Mouse (Mus musculus): ENCODE data around the gene Fig4.

The Fig4 gene

DNA sequence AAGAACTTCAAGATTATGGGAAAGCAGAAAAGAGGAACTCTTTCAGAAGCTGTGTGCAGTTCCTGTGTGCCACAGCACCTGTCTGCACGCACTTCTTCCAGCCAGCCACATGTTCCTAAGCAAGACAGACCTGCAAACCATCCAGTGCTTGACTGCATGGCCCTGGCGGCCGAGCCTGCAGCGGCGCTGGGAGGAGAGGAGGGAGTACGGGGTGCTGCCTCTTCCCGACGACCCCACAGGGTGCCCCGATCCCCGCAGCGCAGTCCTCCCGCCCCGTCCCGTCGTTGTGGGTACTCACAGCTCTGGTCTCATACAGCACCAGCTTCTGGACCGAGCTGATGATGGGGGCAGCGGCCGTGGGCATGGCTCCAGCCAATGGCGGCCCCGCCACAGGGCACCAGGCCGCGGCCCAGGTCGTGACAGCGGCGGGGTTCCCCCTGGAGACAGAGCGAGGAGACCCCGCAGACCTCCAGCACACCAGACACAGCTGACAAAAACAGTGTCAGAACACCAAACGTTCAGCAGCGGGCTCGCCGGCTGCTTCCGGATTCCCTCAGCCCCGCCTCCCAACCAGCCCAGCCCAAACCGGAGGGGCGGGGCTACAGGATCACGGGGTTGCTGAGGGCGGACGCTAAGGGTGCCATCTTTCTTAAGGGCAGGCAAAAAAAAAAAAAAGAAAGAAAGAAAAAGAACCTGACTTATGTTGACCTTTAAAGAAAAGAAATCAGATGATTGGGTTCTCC lies at the start of gene Fig4:
Gene Fig4, minus strand, starts transcription at position 572 of the 743 bp plus-strand sequence.
- DNase-seq: peak; percentile 92

DNA sequence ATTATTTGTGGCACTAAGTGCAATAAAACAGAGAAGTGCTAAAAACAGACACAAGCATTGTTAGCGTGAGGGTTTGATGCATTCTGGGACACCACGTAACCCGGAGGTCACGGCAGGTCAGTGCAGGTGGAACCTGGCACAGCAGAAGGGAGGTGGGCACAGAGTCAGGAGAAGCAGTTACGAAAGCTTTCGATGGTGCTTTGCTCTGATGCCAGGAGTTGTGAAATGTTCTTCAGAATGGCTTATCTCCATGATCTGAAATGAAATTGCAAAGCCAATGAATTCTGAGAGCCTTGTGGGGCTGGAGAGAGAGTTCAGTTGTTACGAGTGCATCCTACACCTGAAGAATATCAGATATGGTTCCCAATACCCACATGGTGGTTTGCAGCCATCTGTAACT lies 38.3 kb upstream of the Fig4 start:
- no peak for DNase-seq

DNA sequence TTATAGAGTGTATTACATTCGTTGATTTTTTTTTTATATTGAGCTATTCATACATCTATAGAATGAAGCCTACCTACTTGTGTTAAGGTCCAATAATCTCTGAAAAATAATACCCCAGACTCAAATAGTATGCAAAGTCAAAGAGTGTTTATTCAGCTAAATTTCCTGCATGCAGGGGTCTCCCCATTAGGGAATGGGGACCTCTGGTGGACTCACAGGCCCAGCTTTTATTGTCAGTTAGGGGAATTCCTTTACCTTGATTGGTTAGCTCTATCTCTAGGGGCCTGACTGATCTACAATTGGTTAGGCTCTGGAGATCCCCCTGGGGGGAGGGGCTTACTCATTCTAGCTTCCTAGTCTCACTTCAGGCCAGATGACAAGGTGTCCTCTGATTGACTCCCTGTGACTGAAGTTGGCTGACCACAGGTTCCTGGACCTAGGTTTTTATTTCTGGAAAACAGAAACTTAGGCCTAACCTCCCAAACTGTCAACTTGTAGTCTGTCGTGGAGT lies 29.5 kb upstream of the Fig4 start:
- no peak for DNase-seq

DNA sequence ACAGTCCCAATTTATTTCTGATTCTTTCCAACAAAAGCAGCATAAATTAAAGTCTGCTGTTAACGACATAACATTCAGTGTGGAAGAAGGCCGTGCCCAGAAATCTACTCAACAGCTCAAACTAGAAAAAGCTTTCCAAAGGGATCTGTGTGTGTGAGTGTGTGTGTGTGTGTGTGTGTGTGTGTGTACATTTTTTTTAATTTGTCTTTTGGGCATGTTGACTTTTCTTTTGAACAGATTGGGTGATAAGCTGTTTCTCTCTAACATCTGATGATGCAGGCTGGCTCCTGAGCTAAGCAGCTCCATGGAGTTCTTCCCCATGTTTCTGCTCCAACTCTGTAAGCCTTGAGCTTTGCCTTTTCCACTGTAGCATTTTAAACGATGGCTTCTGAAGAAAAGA lies 12.8 kb upstream of the Fig4 start:
- DNase-seq: no peak

DNA sequence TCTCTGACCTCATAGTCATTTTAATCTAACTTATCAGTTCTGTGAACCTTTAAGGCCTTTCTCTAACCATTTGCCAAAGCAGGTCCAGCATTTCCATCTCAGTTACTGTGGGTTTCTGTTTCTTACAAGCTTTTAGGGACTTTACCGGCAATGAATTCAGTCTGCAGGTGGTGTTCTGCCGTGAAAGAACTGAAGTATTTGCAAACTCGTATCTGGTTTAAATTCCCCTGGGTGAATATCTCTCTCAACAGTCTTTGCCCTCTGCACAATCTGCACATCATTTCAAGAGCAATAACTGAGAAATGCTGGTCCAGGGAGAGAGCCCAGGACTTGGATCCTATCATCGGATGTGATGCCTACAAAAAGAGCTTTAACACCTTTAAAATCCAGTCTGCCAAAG lies 5.1 kb upstream of the Fig4 start:
- DNase-seq: no peak

DNA sequence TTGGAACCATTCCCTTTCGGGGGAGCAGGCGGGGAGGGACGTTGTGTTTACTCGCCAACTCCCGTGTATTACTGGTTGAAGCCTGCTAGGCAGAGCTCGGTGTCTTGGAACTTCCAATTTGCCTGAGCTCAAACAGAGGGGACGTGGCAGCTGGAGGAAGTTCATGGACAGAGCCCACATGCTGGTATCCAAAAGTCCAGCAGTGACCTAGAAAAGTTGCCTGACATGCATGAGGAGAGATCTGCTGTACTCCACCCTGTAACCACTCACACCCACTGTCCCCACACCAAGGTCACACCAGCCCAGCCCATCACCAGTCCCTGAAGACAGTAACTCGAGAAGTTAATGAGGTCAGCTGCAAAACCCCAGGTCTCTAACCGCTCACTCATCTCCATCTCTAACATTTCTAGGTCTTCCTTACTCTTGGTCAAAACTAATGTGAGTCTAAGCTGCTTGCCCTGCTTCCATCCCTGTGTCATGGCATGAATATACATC lies 1.9 kb upstream of the Fig4 start:
- DNase-seq: no peak

DNA sequence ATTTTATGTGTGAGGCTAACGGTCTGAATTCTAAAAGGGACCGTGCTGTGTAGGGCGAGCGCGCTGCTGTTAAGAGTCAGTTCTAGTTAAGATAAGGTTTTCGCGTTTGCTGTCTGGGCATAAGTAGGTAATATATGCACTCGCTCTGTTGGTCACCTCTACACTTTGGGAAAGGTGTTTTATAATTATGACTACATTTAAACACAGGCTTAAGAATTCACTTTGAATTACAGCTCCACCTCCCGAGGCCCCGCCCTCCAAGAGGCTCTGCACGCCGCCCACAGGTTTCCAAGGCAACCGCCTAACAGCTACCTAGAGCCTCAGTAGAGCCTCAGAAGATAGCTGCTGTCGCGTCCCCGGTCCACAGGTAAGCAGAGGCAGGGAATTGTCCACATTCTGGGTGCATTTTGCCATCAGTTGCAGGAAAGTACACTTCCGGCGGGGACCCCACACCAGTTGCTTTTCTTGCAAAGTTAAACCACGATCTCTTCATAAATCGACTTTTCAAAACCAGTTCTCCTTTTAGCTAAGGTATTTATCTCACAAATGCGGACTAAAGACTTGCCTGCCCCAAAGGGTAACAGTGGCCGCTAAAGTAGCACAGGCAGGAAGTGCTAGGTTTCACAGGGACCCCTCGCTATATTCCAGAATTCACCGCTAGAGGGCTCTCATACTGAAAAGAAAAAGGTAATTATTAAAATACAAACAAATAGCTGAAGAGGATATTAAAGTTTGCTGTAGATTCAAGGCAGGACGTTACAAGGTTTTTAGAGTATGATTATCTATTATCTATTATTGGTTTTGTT lies 782 bp upstream of the Fig4 start, which contains the start of gene Ak9:
Gene Ak9, plus strand, starts transcription at position 342 of the 806 bp plus-strand sequence.
- DNase-seq: peak; percentile 88

DNA sequence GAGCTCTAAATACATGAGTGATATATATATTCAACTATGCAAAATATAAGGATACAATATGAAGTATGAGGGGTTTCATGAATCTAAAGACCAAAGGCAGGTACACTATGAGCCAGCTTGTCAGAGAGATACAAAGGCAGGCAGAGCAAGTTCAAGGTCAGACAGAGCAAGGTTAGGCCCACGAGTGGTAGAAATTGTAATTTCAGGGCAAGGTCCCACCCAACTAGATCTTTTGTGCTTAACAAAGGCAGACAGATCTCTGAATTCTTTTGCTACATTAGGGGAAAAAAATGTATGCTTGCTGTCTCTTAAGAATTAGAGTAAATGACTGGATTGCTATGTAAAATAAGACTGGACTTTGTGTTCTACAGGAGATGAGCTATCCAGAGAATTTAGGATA lies 2.9 kb downstream of the Fig4 start:
- no peak for DNase-seq

DNA sequence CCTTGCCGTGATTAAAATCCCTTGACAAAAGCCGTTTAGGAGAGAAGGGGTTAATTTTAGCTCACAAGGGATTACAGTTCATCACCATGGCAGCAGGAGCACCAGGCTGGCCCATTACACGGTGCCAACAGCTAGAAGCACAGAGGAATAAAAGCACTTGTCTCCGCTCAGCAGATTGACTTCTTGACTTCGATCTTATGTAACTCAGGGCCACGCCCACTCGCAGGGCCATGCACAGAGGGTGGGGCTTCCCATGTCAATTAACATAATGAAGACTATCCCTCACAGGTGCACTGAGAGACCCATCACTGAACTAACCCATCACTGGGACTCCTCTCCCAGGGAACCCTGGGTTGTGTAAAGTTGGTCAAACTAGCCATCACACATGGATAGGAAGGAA lies 7.9 kb downstream of the Fig4 start:
- no peak for DNase-seq

DNA sequence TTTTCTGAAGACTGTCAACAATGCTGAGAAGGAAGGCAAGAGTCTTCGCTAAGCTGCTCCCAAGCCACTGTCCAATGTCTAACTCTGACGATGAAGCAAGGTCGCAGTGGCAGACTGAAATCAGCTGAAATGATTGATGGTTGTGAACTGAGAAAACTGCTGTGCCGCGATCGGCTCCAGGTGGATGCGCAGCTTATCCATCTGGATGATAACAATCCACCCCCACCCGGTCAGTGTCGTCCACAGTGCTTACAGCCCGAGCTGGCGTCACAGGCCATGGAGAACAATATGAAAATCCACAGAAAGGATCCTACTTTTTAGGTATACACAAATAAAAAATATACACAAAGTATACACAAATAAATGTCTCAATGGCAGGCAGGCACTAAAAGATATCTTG lies 8.3 kb downstream of the Fig4 start:
- DNase-seq: no peak

DNA sequence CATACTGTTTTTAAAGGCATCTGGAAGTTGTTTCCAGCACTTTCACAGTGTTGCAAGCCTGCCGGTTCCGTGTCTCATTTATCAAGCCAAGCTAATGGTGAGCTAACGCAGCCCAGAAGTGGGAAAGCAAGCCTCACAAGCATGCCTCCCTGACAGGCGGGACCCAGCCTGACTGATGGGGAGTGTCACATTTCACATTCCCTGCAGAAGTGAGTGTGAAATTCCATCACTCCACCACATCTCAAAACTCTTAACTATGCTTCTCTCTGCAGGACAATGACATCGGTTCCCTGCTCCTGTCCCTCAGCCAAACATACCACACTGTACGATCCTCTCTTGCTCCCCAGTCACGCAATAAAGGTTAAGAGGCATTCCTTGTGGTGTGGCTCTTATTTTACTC lies 10.0 kb downstream of the Fig4 start:
- no peak for DNase-seq

DNA sequence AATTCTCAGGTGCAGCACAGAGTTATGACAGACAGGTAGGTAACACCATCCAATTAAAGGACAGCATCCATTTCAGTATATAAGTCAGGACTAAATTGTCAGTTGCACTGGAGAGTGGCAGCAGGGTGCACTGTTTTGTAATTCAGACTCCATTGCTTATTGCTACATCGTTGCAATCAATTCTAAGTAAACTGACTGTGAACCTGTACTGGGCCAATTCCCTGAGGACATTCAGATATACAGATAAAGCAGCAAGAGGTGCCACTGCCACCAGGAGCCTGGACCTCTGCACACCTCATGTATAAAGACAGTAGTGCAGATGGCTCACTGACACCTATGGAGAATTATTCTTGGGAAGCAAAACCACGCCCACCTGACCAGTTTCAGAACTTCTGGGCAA lies 12.0 kb downstream of the Fig4 start:
- no peak for DNase-seq

DNA sequence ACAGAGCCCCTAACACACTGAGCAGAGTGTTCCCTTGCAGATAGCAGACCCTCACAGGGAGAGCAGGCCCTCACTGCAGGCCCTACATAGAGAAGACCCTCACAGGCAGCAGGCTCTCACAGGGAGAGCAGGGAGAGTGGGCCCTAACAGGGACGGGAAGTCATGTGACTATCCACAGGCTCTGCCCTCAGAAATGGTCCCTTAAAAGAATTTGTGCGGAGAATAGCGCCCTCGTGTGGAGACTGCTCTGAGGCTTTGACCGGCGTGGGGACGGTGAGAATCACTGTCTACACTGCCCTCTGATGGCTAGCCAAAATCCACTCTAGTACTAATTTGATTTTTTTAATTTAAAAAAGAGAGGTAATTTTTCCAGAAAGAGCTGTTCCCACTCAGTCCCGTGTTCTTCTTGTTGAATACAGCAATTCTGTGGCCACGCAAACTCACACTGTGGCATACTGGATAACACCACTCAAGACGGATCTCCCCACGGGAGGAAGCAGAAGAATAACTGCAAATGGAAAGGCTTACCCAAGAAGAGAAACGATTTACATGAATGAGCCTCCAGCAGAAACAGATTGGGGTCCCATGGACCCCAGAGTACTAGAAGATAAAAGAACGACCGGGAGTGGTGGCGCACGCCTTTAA lies 14.2 kb downstream of the Fig4 start:
- DNase-seq: peak; percentile 82

DNA sequence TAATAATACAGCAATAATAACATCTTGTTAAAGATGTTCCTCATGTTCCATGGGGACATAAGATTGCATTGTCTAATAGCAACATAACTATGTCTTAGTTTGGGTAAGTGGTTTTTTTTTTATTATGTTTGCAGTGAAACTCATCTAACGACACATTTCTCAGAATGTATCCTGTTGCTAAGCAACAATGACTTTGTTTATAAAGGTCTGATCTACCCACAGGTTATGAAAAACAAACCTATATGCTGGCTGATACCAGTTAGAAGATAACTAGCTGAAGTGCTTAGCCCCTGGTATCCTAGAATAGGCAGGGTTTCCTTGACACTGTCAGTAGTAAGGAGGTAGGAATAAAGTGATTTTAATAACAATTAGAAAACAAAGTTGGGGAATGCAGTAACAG lies 15.0 kb downstream of the Fig4 start:
- DNase-seq: no peak

DNA sequence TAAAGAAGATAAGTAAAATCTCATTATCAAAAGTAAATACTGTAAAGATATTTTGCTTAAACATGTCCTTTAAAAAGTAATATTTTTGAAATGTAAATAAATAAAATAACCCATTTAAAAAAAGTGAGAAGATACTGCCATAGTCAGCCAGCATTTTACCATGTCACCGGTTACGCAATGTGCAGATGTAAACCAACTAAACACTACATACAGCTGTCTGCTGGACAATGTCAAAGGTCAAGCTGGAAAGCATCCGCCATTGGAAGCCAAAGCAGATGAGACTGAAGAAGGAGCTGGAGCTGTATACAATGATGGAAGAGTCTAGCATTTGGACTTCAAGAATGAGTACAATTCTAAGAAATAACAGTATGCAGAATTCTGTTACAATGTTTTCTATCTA lies 15.4 kb downstream of the Fig4 start:
- DNase-seq: no peak

DNA sequence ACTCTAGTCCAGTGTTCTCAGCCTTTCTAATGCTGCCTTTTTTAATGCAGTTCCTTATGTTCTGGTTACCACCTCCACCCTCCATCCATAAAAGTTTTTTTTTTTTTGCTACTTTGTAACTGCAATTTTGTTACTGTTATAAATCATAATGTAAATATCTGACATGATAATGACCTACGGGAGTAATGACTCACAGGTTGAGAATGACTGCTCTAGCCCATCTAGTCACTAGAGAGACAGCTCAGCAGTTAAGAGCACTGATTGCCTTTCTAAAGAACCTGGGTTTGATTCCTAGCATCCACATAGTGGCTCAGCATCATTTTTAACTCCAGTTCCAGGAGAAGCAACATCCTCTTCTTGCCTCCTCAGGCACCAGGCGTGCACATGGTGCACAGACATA lies 21.0 kb downstream of the Fig4 start:
- no peak for DNase-seq

DNA sequence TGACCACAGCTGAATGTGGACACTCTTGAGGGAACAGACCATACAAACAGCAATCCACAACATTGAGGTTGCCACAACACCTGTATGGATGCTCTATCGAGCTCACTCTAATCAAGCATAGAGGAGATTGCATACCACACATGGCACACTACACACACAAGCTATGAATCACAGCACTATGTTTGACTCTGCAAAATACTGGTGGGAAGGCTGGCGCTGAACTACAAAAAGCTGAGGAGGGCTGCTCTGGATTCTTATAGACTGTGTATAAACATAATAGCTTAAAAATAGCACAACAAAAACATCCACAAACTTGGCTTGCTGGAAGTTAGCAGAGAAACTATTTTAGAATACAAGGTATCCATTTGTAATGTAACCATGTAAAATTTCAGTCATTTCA lies 22.3 kb downstream of the Fig4 start:
- no peak for DNase-seq

DNA sequence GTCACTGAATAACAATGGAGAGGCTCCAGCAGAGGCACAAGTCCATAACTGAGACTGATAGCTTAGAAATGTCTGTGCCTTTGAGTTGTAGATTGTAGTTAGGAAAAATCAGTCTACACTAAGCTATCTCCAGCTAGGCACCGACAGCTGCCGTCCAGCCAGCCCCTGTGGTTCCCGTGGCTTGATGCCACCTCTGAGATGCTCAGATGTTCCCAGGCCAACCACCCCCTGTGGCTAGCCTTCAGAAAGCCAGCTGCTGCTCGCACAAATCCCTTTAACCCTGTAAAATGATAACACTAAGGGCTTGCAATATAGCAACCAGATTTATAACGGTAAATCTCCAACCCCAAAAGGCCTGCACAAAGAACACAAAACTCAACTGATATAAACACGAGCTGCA lies 22.9 kb downstream of the Fig4 start:
- DNase-seq: no peak

DNA sequence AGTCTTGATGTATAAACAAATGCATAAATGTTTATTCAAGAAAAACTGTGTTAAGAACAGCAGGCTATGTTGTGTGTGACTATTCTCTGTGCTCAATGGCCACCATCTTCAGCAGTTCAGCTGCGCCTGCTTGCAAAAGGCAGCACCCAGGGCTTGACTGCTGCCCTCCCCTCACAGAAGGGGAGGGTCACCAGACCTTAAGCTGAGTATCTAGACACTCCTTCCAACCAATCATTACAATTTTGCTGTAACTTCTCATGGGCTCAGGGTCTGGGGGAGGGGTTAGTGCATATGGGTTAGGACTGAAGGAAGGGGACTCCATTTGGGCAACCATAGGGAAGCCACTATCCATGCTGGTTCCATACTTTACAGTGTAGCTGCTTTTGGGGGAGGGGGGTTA lies 24.3 kb downstream of the Fig4 start:
- no peak for DNase-seq

DNA sequence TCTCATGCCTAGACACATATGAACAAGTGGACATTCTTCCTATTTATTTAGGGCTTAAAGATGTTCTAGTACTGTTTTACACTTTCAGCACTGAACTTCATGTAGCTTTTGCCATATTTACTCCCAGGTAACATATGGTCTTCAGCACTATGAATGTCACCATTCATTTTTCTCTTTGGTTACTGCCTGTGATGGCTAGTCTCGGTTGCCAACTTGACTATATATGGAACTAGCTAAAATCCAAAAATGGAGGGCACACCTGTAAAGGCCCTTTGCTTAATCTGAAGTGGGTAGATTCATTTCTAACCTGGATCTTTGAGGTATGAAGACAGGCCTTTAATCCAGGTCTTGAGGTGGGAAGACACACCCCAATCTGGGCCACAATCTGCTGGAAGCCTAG lies 28.2 kb downstream of the Fig4 start:
- DNase-seq: no peak

DNA sequence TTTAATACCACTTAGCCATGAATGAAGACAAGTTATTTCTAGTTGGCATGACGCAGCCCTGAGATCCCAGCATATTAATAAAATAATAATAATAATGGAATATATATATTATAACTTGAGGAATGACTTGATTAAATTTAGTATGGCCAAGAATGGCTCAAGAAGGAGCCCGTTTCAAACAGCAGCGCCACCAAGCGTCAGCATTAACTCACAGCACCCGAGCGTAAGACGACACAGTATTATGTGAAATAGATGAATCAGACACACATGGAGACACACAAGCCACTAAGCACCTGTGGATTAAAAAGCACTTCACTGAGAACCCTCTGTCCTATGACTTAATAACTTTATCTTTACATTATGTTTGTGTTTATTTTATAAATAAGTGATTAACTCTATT lies 31.2 kb downstream of the Fig4 start:
- DNase-seq: no peak

DNA sequence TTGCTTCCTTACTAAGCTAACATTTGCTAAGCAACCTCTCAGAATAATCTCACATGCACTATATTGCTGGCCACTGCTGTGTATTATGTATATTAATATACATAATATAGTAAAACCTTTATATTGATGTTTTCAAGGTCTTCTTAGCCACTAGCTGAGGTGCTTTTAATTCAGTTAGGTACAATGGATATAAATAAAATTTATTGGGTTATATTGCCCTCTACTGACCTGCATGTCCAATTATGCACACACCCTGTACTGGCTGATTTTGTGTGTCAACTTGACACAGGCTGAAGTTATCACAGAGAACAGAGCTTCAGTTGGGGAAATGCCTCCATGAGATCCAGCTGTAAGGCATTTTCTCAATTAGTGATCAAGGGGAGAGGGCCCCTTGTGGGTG lies 41.2 kb downstream of the Fig4 start:
- no peak for DNase-seq

DNA sequence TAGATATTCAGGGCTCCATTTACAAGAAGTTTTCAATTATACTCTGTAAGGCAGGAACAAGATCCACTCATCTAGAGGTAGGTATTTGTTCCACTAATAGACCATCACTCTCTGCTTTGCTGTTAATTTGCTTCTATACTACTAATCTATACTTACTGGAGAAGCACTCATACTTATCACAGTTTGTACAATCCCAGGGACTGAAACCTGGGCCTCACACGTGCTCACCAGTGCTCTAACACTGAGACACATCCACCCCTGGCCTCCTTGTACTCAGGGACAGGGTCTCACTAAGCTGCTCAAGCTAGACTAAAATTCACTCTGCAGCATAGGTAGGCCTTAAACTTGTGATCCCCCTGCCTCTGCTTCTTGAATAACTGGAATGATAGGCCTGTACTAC lies 41.8 kb downstream of the Fig4 start:
- DNase-seq: no peak
